Mouse (Mus musculus) lung, embryonic 14.5 days (tissue): ENCODE results near the gene Slc29a4. TPM values are rescaled to one million over a fixed set of nuclear protein-coding genes. Genes with fewer than 3 reads are reported as not detected.

Source experiments
- ATAC-seq: fragments of 200-750 bp; cut with Nextera tagmentation; 2 replicates; pipeline ENCODE4 v1.8.0; 2017; ENCODE audit warnings: mild to moderate bottlenecking, moderate TSS enrichment, moderate library complexity; ENCODE audit not compliant: insufficient read depth
- DNase-seq: peaks from one replicate; pipeline ENCODE4 v3.0.0-alpha.2; 2015
- H3K27ac ChIP-seq: fragments of 300-500 bp; sonication (generic); 2 replicates; pipeline ENCODE4 v1.5.1; 2014; ENCODE audit warnings: low read depth, mild to moderate bottlenecking, moderate library complexity
- H3K27me3 ChIP-seq: fragments of 300-500 bp; sonication (generic); 2 replicates; pipeline ENCODE4 v1.6.1; 2014; ENCODE audit warnings: low read length, control low read depth; ENCODE audit not compliant: insufficient read depth
- H3K36me3 ChIP-seq: fragments of 300-500 bp; sonication (generic); 2 replicates; pipeline ENCODE4 v1.6.1; 2014; ENCODE audit warnings: control low read depth; ENCODE audit not compliant: insufficient read depth
- H3K4me1 ChIP-seq: fragments of 300-500 bp; sonication (generic); 2 replicates; pipeline ENCODE4 v1.6.1; 2014; ENCODE audit warnings: antibody characterized with exemption, control low read depth; ENCODE audit not compliant: insufficient read depth
- H3K4me2 ChIP-seq: fragments of 300-500 bp; sonication (generic); 2 replicates; pipeline ENCODE4 v1.6.1; 2014; ENCODE audit warnings: mild to moderate bottlenecking
- H3K4me3 ChIP-seq: fragments of 300-500 bp; sonication (generic); 2 replicates; pipeline ENCODE4 v1.5.1; 2014; ENCODE audit warnings: low read depth, low read length
- H3K9ac ChIP-seq: fragments of 300-500 bp; sonication (generic); 2 replicates; pipeline ENCODE4 v1.6.1; 2014
- H3K9me3 ChIP-seq: fragments of 300-500 bp; sonication (generic); 2 replicates; pipeline ENCODE4 v1.6.1; 2016; ENCODE audit warnings: low read depth, low read length, control low read depth
- CTCF ChIP-seq: IDR thresholded peaks from 2 replicates; pipeline ENCODE4 v1.5.1; 2016; ENCODE audit warnings: antibody characterized with exemption, low read depth
- WGBS: fragments of 180-500 bp; shearing (Covaris S2); extraction: QIAGEN DNeasy Blood & Tissue Kit; methylation state at CpG from one replicate; pipeline ENCODE4 v1.1.7; 2014; 5-methylcytosine and 5-hydroxymethylcytosine counted together
- polyA plus RNA-seq: library from polyadenylated mRNA; unstranded; fragments of >200 nt; fragmentation: Nextera tagmentation; extraction: Ambion mirVana; gene quantifications from 2 replicates; pipeline ENCODE4 v1.2.1, GENCODE M21; 2014

Gene Slc29a4
- polyA plus RNA-seq, 1 experiment from 2014 or later = 8.2 TPM

- H3K9me3 ChIP-seq = no peaks in the 10 kb centered on the region
- no peak for ATAC-seq
- DNase-seq = no peak
- WGBS = 83% methylated on average over 13 of the region's 13 CpGs
- H3K27ac ChIP-seq = no peak overlapping the region
- no peak overlapping the region for H3K4me2 ChIP-seq
- H3K4me1 ChIP-seq = no peaks in the 10 kb centered on the region
- no peak overlapping the region for H3K4me3 ChIP-seq
- H3K27me3 ChIP-seq = no peaks in the 10 kb centered on the region
- no peak for TF ChIP-seq CTCF
- H3K9ac ChIP-seq = no peak overlapping the region
- 0 out of 2 replicates have a peak, but pooled peaks cover 2% of the 10 kb centered on the region for H3K36me3 ChIP-seq
Observed at GRCm38 (mm10) chr5:142719897-142720296, 27.6 kb downstream of the Slc29a4 start.

- H3K4me2 ChIP-seq = peak overlapping the region; percentile 3; the same call in 1 of the 2 replicates
- H3K27ac ChIP-seq = no peak overlapping the region
- peak; percentile 81 for DNase-seq
Observed at GRCm38 (mm10) chr5:142723520-142724133, 31.3 kb downstream of the Slc29a4 start.

DNA sequence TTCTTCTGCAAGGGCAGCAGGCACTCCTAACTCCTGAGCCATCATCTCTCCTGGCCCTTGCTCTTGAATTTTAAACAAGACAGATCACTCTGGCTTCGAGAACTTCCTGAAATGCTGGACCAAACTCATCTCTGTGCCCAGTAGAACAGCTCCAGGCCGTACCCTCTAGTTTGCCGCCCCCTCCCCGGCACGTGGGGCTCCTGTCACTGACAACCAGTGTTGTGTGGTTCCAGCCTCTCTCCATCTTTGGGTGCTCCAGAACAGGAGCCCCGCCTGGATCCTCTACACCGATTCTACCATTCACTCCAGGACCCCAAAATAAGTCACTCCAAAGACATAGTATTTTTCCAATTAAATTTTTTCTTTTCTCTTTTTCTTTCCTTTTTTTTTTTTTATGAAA is 32.0 kb downstream of the Slc29a4 start:
- no peak for TF ChIP-seq CTCF
- DNase-seq (no peak), ATAC-seq (no peak)
- H3K36me3 ChIP-seq = peaks cover 46% of the 10 kb centered on the region
- no peak overlapping the region for H3K27ac ChIP-seq
- 81% methylated on average over 7 of the region's 7 CpGs for WGBS
- no peaks in the 10 kb centered on the region for H3K27me3 ChIP-seq
- H3K4me3 ChIP-seq = no peak overlapping the region
- no peak overlapping the region for H3K9ac ChIP-seq
- H3K4me1 ChIP-seq = no peaks in the 10 kb centered on the region
- no peak overlapping the region for H3K4me2 ChIP-seq
- no peaks in the 10 kb centered on the region for H3K9me3 ChIP-seq

More at GRCm38 (mm10) chr5:142723520-142724133, 31.3 kb downstream of the Slc29a4 start:
- TF ChIP-seq CTCF = peak; percentile 91
- 10% methylated on average over 7 of the region's 7 CpGs for WGBS
- Histone ChIP-seq H3K4me3 (no peak overlapping the region), H3K9ac (no peak overlapping the region), H3K27me3 (no peaks in the 10 kb centered on the region), H3K36me3 (peaks cover 39% of the 10 kb centered on the region), H3K4me1 (no peaks in the 10 kb centered on the region), H3K9me3 (no peaks in the 10 kb centered on the region)
- peak; percentile 72 for ATAC-seq

DNA sequence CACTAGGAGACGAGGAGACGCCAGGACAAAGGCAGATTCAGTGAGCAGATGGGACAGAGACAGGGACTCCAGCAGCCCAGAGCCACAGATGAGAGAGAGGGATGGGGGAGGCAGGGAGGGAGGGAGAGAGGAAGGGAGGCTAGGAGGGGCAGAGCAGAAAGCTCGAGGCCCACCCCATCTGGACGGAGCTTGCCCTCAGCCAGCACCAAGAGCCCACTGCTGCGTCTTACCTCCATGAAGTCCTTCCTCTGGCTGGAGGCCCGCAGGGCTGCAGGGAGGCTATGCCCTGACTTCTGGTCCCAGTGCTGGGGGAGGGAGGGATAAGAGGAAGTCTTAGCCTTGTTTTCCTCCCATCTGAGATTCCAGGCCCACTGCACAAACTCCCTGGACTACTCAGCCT is 34.4 kb downstream of the Slc29a4 start:
- H3K9ac ChIP-seq = no peak overlapping the region
- no peaks in the 10 kb centered on the region for H3K27me3 ChIP-seq
- H3K4me3 ChIP-seq = no peak overlapping the region
- no peaks in the 10 kb centered on the region for H3K9me3 ChIP-seq
- no peak for TF ChIP-seq CTCF
- ATAC-seq (no peak), DNase-seq (no peak)
- H3K4me2 ChIP-seq = no peak overlapping the region
- peaks cover 70% of the 10 kb centered on the region for H3K36me3 ChIP-seq
- no peak overlapping the region for H3K27ac ChIP-seq
- H3K4me1 ChIP-seq = no peaks in the 10 kb centered on the region
- 80% methylated on average over 6 of the region's 6 CpGs for WGBS

- no peak overlapping the region for H3K27ac ChIP-seq
- H3K9me3 ChIP-seq = no peaks in the 10 kb centered on the region
- H3K9ac ChIP-seq = no peak overlapping the region
- H3K4me1 ChIP-seq = no peaks in the 10 kb centered on the region
- ATAC-seq (no peak), DNase-seq (no peak)
- H3K4me2 ChIP-seq = no peak overlapping the region
- no peak overlapping the region for H3K4me3 ChIP-seq
- no peaks in the 10 kb centered on the region for H3K27me3 ChIP-seq
- H3K36me3 ChIP-seq = peaks cover 86% of the 10 kb centered on the region
- 98% methylated on average over 16 of the region's 16 CpGs for WGBS
- no peak for TF ChIP-seq CTCF
Observed at GRCm38 (mm10) chr5:142728301-142728700, 36.0 kb downstream of the Slc29a4 start.

DNA sequence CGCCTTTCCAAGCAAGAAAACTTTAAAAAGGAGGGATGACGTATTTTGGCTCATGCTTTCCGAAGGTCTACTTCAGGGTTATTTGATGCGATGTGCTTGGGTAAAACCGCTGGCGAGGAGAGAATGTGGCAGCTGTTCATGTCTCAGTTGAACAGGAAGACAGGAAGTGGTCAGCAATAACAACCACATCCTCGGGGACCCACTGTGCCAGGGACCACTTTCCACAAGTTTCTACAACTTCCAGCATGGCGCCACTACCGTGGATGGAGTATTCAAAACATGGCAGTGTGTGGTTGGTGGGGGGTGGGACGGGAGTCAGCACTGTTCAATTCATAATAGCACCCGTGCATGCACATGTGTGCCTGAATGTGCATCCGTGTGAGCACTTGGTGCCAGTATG is 38.0 kb downstream of the Slc29a4 start:
- no peaks in the 10 kb centered on the region for H3K27me3 ChIP-seq
- no peaks in the 10 kb centered on the region for H3K4me1 ChIP-seq
- H3K4me3 ChIP-seq = no peak overlapping the region
- H3K9ac ChIP-seq = no peak overlapping the region
- no peak overlapping the region for H3K27ac ChIP-seq
- no peak overlapping the region for H3K4me2 ChIP-seq
- DNase-seq = no peak
- peaks cover 97% of the 10 kb centered on the region for H3K36me3 ChIP-seq
- 83% methylated on average over 12 of the region's 12 CpGs for WGBS
- ATAC-seq = no peak
- TF ChIP-seq CTCF = no peak
- no peaks in the 10 kb centered on the region for H3K9me3 ChIP-seq

DNA sequence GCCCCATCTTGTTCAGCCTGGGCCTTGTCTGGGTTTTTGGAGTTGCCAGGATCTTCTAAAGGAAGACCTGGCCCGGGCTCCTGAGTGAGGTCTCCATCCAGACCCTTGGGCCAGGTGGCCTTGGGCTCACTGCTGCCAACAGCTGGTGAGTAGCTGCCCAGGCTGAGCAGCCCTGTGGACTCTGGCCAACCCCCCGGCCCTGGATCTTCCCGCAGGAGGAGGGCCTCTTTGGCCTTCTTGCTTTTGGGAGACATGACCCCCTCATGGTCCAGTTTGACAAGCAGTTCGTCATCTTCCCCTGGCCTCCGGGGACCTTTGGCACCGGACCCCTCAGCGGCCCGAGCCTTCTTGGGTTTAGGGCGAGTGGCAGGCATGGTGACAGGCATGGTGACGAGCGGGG is 39.6 kb downstream of the Slc29a4 start:
- 81% methylated on average over 11 of the region's 11 CpGs for whole genome bisulfite sequencing
- Histone ChIP-seq H3K36me3 (peaks cover 97% of the 10 kb centered on the region), H3K9ac (no peak overlapping the region), H3K4me1 (no peaks in the 10 kb centered on the region), H3K4me3 (no peak overlapping the region), H3K4me2 (no peak overlapping the region), H3K27me3 (no peaks in the 10 kb centered on the region), H3K9me3 (no peaks in the 10 kb centered on the region), H3K27ac (no peak overlapping the region)
- no peak for DNase-seq
- ATAC-seq = no peak
- no peak for TF ChIP-seq CTCF
